Mouse (Mus musculus) retina, embryonic 14.5 days (tissue): Measurements from ENCODE around the gene Lztfl1.
"Not testable (repeated sequence)": the region's sequence is repeated elsewhere in the genome, so short reads cannot be mapped to it uniquely, and the experiment has no call there.

Experiments
- DNase-seq: peaks from one replicate; pipeline ENCODE4 v3.0.0-alpha.2; 2015; ENCODE audit warnings: low spot score

Lztfl1 gene

GRCm38 (mm10) chr9:123717186-123718008 is at the start of gene Lztfl1:
Lztfl1 (minus strand) TSS chr9:123717697.
- DNase-seq = peak; percentile 99

- DNase-seq = no peak
Observed at GRCm38 (mm10) chr9:123766996-123767395, 49.5 kb upstream of the Lztfl1 start.

GRCm38 (mm10) chr9:123763771-123764170 is 46.3 kb upstream of the Lztfl1 start:
- DNase-seq = no peak

GRCm38 (mm10) chr9:123762886-123763285 is 45.4 kb upstream of the Lztfl1 start:
- no peak for DNase-seq

GRCm38 (mm10) chr9:123760806-123761205 is 43.3 kb upstream of the Lztfl1 start:
- DNase-seq = no peak

GRCm38 (mm10) chr9:123758645-123759044 is 41.1 kb upstream of the Lztfl1 start:
- DNase-seq = no peak

GRCm38 (mm10) chr9:123758156-123758555 is 40.7 kb upstream of the Lztfl1 start:
- no peak for DNase-seq

GRCm38 (mm10) chr9:123757326-123757725 is 39.8 kb upstream of the Lztfl1 start:
- DNase-seq = no peak

- no peak for DNase-seq
Observed at GRCm38 (mm10) chr9:123756752-123757151, 39.3 kb upstream of the Lztfl1 start.

GRCm38 (mm10) chr9:123754333-123754732 is 36.8 kb upstream of the Lztfl1 start:
- no peak for DNase-seq

- DNase-seq = not testable (repeated sequence)
Observed at GRCm38 (mm10) chr9:123749687-123750086, 32.2 kb upstream of the Lztfl1 start.

- no peak for DNase-seq
Observed at GRCm38 (mm10) chr9:123740799-123741198, 23.3 kb upstream of the Lztfl1 start.

- DNase-seq = no peak
Observed at GRCm38 (mm10) chr9:123734133-123734532, 16.6 kb upstream of the Lztfl1 start.

GRCm38 (mm10) chr9:123731271-123731670 is 13.8 kb upstream of the Lztfl1 start:
- no peak for DNase-seq

- no peak for DNase-seq
Observed at GRCm38 (mm10) chr9:123722737-123723493, 5.4 kb upstream of the Lztfl1 start.

GRCm38 (mm10) chr9:123716301-123716700 is 1.2 kb downstream of the Lztfl1 start:
- DNase-seq = no peak

GRCm38 (mm10) chr9:123713111-123713510 is 4.4 kb downstream of the Lztfl1 start:
- DNase-seq = no peak

- DNase-seq = no peak
Observed at GRCm38 (mm10) chr9:123709226-123709625, 8.3 kb downstream of the Lztfl1 start.

GRCm38 (mm10) chr9:123701822-123702221 is 15.7 kb downstream of the Lztfl1 start:
- no peak for DNase-seq

GRCm38 (mm10) chr9:123695634-123696302 is 21.7 kb downstream of the Lztfl1 start:
- DNase-seq = no peak

GRCm38 (mm10) chr9:123688227-123688626 is 29.3 kb downstream of the Lztfl1 start:
- no peak for DNase-seq

GRCm38 (mm10) chr9:123686206-123686605 is 31.3 kb downstream of the Lztfl1 start:
- no peak for DNase-seq

GRCm38 (mm10) chr9:123683704-123684103 is 33.8 kb downstream of the Lztfl1 start:
- no peak for DNase-seq
